Mouse (Mus musculus) frontal cortex, postnatal 10 days (tissue): ENCODE results near the gene Haghl.
"Not testable (repeated sequence)": the region's sequence is repeated elsewhere in the genome, so short reads cannot be mapped to it uniquely, and the experiment has no call there.

Source experiments
- DNase-seq, 2 experiments: peaks; one replicate each; pipeline ENCODE4 v3.0.0; 2022; ENCODE audit warnings: low spot score in 2 of 2, mixed read lengths in 1 of 2

Haghl gene

DNA sequence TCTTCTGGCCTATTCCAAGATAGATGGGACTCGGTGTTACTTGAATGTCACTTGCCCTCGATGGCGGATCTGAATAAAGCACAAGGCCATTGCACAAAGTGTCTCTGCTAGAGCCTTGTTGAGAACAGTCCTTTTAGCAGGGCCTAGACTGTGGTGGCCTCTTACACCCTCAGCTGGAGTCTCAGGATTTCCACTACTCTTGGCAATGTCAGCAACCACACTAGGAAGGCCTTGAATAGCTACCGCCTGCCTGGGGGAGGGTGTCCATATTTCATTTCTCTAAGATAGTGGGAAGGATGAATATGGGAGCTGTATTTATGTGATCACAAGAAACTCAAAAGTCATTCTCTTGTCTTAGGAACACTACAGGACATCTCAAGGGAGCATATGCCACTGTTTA is 37.2 kb downstream of the Haghl start:
- no peak for DNase-seq

DNA sequence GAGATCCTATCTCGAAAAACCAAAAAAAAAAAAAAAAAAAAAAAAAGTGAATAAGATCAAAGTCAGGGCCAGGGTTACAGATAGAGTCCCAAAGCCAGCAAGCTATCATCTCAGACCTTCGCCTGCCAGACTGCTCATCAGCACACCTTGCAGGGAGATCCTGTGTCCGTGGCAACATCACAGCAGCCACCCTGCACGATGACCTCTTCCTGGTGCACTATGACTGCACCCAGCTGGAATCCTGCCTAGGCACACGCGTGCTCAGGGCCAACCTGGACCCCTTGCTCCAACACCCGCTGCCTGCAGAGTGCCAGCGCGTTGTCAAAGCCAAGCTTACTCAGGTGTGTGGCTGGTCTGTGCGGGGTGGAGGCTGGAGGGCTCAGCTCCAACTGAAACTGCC is 41.2 kb downstream of the Haghl start:
- DNase-seq = no peak

DNA sequence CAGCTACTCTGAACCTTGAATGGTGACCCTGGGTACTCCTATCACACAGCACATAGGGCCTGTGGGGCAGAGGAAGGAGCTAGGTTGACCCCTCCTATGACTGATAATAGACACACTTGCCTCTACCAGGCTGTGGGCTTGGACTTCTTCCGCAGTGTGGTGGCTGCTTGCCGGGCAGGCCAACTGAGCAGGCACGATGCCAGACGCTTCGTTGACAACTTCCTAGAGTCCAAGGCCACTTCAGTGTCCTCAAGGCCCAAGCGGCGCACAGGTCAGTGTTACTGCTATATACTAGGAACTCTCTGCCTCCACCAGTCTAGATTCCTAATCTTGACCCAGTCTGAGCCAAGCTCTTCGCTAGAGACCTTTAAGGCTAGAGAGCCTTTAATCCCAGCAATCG is 41.6 kb downstream of the Haghl start:
- no peak for DNase-seq

DNA sequence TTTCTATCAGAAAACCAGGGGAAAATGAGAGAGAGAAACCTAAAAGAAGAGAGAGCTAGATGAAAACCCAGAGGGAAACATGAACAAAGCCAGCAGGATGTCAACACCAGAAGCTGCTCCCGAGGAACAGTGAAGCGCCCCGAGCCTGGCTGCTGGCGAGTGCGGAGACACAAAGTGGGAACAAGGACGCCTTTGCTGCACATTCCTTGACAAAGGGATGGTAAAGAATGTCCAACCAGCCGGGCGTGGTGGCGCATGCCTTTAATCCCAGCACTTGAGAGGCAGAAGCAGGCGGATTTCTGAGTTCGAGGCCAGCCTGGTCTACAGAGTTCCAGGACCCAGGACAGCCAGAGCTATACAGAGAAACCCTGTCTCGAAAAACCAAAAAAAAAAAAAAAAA is 44.0 kb downstream of the Haghl start:
- DNase-seq = not testable (repeated sequence)

GRCm38 (mm10) chr17:25738861-25739260 is 46.6 kb downstream of the Haghl start:
- DNase-seq = no peak

GRCm38 (mm10) chr17:25735745-25736144 is 49.7 kb downstream of the Haghl start, which contains the start of gene Mslnl:
TSS of gene Mslnl (plus strand) at chr17:25736042.
- DNase-seq = no peak

DNA sequence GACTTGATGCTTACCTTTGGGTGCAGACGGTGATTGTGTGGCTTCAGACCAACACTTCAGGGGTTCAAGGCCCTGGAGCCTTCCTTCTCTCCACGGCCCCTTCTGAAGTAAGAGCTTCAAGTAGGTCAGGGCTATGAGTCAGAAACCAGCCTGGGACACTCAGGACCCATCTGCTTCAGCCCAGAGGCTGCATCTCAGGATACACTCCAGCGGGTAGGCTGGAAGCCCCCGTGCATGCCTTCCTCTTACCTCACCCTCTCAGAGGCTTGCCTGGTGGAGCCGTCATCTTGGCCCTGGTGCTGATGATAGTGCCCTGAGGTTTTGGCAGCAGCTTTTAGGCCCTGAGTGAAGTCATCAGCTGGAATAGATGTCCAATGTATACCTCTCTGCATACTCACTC is 50.2 kb downstream of the Haghl start:
- DNase-seq = no peak

GRCm38 (mm10) chr17:25732082-25732481 is 53.4 kb downstream of the Haghl start:
- peak; percentile 76 to 78 for DNase-seq
